Mouse (Mus musculus) cerebellum, adult 9-11 months (tissue): ENCODE results near the gene Myoz2.

Source experiments
- DNase-seq: peaks from one replicate; pipeline ENCODE4 v3.0.0; 2022

Myoz2 gene

GRCm38 (mm10) chr3:123034752-123035151 lies at the start of gene Myoz2:
Gene Myoz2, minus strand, starts transcription at chr3:123035015.
- no peak for DNase-seq

- no peak for DNase-seq
Measured at GRCm38 (mm10) chr3:123081665-123082064, 46.9 kb upstream of the Myoz2 start.

GRCm38 (mm10) chr3:123080943-123081342 lies 46.1 kb upstream of the Myoz2 start:
- DNase-seq = no peak

DNA sequence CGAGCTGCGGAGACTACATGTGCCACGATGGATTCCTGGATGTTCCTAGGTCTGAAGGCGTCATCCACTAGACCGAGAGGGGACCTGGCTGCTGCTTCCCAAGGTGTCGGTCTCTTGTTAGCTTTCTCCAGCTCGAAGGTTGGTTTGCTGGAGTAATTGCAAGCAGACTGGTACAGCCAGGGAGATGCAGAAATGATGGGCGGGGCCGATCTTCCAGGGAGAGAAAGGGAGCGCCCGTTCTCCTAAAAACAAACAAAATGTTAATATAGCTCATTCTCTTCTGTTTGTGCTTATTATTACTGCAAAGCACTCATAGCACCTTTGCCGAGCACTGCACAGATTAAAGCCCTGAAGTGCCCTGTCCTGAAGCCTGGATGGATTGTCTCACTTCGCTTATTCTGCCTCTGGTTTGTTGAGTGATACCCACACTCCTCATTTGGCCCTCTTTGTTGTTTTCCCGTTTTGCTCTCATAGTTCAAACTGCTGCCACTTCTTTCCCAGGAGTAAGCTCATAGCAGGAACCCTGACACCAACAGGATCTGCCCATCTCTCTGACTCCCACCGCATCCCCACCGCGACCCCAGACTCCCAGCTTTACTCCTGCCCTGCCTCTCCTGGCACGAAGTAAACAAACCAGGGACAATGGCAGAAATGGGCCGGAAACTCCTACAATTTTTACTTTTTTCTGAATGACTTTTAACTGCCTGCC lies 45.4 kb upstream of the Myoz2 start:
- DNase-seq = no peak

GRCm38 (mm10) chr3:123075759-123076158 lies 40.9 kb upstream of the Myoz2 start:
- DNase-seq = no peak

- no peak for DNase-seq
Measured at GRCm38 (mm10) chr3:123075034-123075433, 40.2 kb upstream of the Myoz2 start.

GRCm38 (mm10) chr3:123073351-123073750 lies 38.5 kb upstream of the Myoz2 start:
- no peak for DNase-seq

DNA sequence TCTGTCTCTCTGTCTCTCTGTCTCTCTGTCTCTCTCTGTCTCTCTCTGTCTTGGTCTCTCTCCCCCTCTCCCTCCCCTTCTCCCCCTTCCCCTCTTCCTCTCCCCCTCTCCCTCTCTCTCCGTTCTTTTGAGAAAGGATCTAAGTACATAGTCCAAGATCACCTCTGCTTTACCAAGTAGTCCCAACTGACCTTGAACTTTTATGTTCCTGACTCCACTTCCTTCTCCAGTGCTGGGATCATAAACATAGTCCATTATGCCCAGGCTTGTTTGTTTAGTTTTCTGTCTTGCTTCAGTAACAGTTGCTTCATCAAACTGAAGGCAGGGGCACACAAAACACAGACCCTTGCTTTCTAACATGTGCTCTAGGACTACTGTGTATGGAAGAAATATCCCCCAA lies 37.7 kb upstream of the Myoz2 start:
- DNase-seq = no peak

DNA sequence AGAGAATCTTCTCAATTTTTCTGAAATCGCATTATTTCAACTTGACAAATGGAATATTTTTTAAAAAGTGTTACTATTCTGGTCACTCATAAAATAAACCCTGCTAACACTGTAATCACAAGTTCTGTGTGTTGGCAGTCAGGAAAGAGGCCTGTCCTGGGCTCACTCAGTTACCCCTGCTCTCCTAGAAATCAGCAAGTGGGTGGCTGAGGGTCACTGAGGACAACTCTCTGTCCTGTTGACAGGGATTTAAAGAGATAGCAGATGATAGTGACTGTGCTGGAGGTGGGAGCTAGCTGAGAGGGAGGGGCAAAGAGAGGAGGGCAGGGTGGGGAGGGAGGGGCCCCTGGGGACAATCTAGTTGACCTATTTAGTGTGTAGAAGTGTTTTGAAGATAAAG lies 36.2 kb upstream of the Myoz2 start:
- DNase-seq = no peak

DNA sequence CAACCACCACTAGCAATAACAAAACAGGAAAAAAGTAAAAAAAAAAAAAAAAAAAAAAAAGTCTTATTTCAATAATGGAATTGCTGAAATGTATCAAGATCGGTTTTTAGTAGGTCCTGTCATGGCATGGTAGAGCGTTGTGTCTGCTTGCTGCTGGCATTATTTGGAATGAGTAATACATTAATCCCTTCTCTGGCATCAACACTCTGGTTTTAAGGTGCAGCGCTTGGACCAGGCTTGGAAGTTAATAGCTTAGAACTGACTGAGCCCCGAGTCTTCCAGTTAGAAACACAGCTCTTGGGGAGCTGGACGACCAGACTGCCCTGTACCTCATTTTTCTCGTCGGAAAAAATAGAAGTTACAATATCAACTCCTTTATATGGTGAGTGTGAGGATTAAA lies 32.0 kb upstream of the Myoz2 start:
- DNase-seq = no peak

DNA sequence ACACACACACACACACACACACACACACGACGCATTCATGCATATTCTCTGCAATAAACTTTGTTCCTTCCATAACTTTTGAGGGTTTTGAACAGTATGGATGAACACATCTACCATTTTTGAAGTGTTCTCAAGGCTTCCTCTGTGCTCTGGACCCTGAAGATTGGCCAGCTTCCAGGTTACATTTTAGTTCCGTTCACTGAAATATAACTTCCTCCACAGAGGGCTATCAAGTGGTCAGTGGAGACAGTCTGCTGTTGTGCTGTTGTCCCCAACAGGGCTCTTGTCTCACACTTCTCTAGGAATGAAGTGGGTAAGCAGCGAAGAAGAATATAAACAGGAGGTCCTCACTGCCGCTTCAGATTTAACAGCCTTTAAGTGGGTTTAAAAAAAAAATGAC lies 30.7 kb upstream of the Myoz2 start:
- DNase-seq = no peak

DNA sequence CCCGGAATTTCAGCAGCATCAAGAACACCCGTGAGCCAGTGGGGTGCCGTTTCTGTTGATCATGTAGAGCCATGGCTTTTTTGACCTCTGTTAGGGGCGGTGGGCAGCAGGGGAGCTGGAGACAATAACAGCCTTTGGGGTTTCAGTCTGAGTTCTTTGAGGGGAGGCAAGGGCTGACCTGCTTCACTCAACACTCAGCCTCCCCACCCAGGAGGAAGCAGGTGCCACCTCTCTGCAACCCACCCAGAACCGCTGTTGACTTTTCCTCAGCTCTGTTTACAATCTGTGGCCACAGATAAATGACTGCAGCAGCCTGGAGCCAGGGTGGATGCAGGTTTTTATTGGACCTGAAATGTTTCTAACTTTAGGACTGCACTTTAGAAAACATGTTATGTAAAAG lies 29.4 kb upstream of the Myoz2 start:
- no peak for DNase-seq

DNA sequence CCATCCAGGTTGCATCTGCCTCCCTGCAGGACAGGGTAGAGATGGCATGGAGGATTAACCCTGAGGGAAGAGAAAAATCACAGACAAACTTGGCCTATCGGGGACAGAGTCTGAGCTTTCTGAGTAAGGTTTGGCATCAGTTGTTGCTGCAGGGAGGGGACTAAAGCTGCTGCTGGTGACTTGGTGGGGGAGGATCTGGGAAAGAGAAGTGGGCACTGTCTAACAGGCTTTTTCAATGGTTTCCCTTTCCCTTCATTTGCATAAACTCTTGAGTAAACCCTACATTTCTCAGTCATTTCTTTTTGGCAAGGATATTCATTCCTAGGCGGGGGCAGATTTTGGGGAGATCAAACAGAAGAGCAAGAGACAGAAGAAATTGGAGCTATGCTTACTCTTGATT lies 27.1 kb upstream of the Myoz2 start:
- no peak for DNase-seq

DNA sequence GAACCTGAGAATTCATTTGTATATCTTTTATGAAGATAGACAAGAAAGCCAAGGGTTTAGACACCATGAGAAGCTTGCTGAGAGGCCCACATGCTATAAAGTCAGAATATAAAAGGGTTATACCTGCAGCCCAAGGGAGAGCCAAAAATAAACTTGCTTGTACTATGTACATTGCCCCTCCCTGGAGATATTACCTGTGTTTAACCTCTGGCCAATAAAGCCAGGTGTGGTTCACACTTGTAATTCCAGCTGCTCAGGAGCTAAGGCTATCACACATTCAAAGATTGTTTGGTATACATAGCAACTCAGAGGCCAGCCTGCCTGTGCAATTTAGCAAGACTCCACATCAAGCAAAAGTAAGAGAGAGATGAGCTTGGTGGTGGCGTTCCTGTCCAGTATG lies 24.0 kb upstream of the Myoz2 start:
- no peak for DNase-seq

DNA sequence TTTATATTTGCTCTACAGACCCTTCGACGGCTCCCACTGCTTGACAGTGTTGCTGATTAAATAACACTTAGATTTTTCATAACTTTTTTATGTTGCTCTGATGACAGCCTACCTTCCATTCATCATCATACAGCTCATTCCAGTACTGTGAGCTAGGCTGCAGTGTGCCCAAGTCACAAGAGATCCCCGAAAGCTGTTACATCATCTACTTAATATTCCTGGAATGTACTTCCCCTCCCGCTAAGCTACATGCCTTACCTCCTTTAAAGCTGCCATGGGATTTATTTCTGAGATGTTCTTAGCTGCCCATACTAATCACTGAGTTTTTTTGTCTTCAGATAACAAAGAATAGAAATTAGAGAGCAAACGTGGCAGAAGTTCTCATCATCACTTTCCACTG lies 19.4 kb upstream of the Myoz2 start:
- DNase-seq = no peak

- DNase-seq = no peak
Measured at GRCm38 (mm10) chr3:123053192-123053938, 18.6 kb upstream of the Myoz2 start.

- DNase-seq = no peak
Measured at GRCm38 (mm10) chr3:123042308-123042707, 7.5 kb upstream of the Myoz2 start.

DNA sequence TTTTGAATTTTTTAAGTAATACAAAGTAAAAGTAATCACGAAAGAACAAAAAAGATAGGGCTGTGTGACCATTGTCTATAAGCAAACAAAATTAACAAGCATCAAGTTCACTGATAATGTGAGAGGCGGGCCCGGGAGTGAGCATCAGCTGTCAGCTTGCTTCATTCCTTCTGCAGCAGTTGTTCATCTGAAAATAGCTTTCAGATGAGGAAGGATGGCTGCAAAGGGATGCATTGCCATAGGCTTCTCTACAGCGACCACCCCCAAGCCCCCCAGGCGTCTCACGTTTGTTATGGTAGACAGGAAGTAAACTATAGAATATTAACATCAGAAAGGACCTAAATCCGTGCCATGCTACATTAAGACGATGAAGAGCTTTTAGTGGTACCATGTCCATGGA lies 1.0 kb downstream of the Myoz2 start:
- no peak for DNase-seq

- no peak for DNase-seq
Measured at GRCm38 (mm10) chr3:123025634-123026033, 9.2 kb downstream of the Myoz2 start.

- no peak for DNase-seq
Measured at GRCm38 (mm10) chr3:123024496-123025234, 10.2 kb downstream of the Myoz2 start.

DNA sequence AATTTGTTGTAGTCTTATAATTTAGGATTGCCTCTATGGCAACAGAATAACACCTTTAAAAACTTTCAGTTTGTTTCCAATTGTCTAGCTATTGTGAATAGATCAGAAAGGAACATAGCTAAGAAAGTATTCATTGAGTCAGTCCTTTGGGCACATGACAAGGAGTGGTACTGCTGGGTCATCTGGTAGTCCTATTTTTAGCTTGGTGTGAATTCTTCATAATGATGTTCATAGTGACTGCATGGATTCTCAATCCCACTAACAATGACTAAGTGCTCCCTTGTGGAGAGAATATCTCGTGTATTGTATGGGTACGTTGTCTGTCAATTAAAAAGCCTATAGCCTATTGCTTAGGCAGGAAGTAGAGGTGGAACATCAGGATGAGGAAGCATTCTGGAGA lies 16.0 kb downstream of the Myoz2 start:
- no peak for DNase-seq

GRCm38 (mm10) chr3:123013476-123013875 lies 21.3 kb downstream of the Myoz2 start:
- DNase-seq = no peak

DNA sequence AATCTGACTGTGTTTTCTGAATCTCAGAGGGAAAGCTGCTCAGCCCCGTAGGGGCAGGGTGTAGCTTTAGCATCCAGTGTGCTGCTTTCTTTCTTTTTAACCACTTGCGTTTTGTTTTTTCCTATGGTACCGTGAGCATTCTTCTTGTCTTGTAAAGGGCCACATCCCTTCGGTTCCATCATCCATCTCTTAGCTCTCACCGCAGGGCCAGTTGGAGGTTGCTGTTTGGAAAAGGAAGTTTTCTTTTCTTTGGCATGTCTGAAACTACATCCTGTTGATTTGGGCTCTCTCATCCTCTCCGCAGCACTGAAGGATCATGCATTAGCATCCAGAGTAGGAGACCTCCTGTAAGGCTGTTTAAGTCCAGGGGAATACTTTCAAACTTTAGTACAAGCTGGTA lies 25.4 kb downstream of the Myoz2 start:
- no peak for DNase-seq

- no peak for DNase-seq
Measured at GRCm38 (mm10) chr3:123007386-123007785, 27.4 kb downstream of the Myoz2 start.
